Mouse (Mus musculus) cerebellum, postnatal 4 days (tissue): Measurements from ENCODE around the gene Sost.

Experiments used
- DNase-seq, 2 experiments: peaks; one replicate each; pipeline ENCODE4 v3.0.0; 2022; ENCODE audit warnings: low spot score in 2 of 2, mixed read lengths in 1 of 2

Sost gene

GRCm38 (mm10) chr11:101946525-101946924, 20.3 kb downstream of the Sost start:
- no peak for DNase-seq

GRCm38 (mm10) chr11:101943055-101943454, 23.8 kb downstream of the Sost start:
- peak in 1 of 2 experiments; percentile 40 for DNase-seq

GRCm38 (mm10) chr11:101937108-101937507, 29.7 kb downstream of the Sost start:
- DNase-seq, result peak in 1 of 2 experiments; percentile 22

- DNase-seq, result no peak
These were observed 30.4 kb downstream of the Sost start for GRCm38 (mm10) chr11:101936421-101936820.

- DNase-seq, result no peak
These were observed 31.1 kb downstream of the Sost start for GRCm38 (mm10) chr11:101935743-101936142.

GRCm38 (mm10) chr11:101931978-101932377, 34.8 kb downstream of the Sost start:
- DNase-seq, result no peak

- DNase-seq, result no peak
These were observed 38.6 kb downstream of the Sost start for GRCm38 (mm10) chr11:101928030-101928762.

GRCm38 (mm10) chr11:101926951-101927589, 39.7 kb downstream of the Sost start:
- no peak for DNase-seq

GRCm38 (mm10) chr11:101925636-101926035, 41.2 kb downstream of the Sost start:
- no peak for DNase-seq

- DNase-seq, result no peak
These were observed 42.3 kb downstream of the Sost start for GRCm38 (mm10) chr11:101924441-101924976.

GRCm38 (mm10) chr11:101923988-101924387, 42.8 kb downstream of the Sost start:
- no peak for DNase-seq

- no peak for DNase-seq
These were observed 45.4 kb downstream of the Sost start for GRCm38 (mm10) chr11:101921361-101921952.

- DNase-seq, result peak; percentile 79 to 87
These were observed 47.2 kb downstream of the Sost start for GRCm38 (mm10) chr11:101919660-101920059.

- no peak for DNase-seq
These were observed 48.2 kb downstream of the Sost start for GRCm38 (mm10) chr11:101918609-101919008.

- no peak for DNase-seq
These were observed 50.0 kb downstream of the Sost start for GRCm38 (mm10) chr11:101916772-101917171.

- DNase-seq, result no peak
These were observed 53.2 kb downstream of the Sost start for GRCm38 (mm10) chr11:101913591-101913990.
